Mouse (Mus musculus): ENCODE data around the gene Olfr726.

Olfr726 gene

DNA sequence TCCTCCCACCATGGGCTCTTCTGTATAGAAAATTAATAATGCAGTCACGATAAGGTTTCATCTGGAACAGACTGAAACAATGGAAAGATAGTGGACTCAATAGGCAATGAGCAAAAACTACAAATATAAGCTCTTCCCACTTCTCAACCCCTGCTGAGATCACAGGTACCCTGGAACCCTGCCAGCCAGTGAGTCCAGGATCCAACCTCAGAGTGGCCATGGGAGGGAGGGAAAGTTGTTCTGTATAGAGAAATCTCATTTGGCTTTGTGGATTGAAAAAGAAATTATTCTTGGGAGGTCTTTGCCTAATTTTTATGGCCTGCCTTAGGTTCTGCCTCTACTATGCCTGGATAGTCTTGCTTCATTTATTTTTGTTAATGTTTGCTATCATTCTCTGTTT is at the start of gene Olfr726:
Olfr726 (minus strand) TSS at position 101 of the 400 bp plus-strand sequence.
- CTCF ChIA-PET: no interaction called here

DNA sequence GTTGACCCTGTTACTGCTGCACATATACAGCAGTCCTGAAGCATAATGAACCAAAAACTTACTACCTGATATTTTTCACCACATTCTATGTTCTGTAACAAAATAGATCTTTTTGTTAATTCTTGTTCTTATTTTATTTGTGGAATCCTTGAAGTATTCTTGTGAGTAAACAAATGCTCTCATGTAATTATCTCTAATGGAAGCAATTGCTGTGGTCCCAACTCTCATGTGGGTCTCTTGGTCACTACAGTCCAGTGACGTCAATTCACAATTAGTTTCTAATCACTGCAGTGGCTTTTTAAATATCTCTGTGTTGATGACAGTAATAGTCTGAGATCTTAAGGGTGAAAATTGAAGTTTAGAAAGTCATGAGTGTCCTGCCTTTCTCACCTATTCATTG is 32.1 kb upstream of the Olfr726 start, which contains the start of gene Olfr727:
Olfr727 (plus strand) TSS at position 301 of the 400 bp plus-strand sequence.
- CTCF ChIA-PET: no interaction called here

DNA sequence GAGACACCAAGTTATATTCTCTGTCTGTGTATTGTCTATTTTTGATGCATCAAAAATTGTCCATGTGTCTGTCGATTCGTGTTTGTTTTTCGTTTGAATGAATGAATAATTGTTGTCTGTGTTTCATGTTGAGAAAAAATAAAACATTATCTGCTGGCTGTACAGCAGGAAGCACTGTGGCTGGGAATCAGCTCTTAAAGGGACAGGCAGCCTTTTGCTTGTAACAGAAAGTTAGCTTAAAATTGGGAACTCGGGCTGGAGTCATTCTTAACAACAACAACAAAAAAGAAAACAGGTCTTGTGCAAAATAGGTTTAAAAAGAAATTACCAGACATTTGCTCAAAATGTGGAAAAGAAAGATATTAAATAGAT is 28.0 kb downstream of the Olfr726 start:
- CTCF ChIA-PET: interaction anchor here (0.5 kb wide), 1 partner anchor 1381 kb away, joined by 5 read pairs; no protein-coding TSS in a partner anchor

DNA sequence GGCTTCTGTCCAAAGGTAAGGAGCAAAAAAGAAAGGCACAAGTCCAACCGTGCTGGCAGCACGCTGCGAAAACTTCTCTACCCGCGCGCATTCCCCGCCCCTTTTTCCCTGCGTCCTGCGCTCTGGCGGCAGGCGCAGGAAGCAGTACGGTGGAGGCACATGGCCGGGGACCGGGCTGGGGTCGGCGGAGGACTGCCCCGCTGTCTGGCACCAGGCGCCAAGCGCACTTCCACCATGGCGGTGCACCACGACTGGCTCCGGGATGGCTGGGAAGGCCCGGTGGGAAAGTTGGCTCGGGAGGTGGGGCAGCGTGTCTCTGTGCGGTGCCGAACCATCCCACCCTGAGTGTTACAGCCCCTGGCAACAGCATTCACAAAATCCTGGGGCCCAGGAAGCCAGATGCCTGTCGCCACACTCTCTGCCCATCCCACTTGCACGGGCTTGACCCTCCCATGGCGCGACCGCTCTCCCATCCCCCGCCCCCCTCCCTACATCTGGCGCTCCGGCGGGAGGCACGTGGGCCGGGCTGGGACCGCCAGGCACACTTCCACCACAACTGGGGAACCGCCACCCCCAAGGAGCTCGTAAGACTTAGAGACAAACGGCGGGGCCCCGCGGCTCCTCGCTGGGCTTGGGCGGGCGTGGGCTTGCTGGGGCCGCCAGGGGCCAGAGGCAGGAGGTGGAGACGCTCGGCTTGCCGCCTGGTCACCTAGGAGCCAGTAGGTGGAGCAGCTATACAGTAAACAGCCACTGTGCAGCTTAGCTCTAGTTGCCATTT is 28.6 kb downstream of the Olfr726 start:
- CTCF ChIA-PET: interaction anchor here (0.5 kb wide), 1 partner anchor 1380 kb away, joined by 5 read pairs; no protein-coding TSS in a partner anchor

DNA sequence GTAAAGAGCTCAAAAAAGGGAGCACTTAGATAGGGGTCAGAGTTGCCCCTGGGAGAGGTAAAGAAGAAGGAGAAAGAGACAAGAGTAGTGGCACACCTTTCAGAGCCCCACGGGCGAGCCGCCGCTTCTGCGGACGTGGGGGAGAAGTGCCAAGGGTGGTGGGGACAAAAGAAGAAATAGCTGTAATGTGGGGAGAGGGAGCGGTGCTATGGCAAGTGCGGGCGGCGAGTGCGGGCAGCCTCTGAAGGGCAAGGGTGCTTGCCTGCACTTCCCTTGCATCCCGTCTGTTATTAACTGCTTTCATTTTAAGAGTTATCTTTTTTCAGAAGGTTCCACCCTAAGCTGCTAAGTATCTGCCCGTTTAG is 29.2 kb downstream of the Olfr726 start:
- CTCF ChIA-PET: no interaction called here

DNA sequence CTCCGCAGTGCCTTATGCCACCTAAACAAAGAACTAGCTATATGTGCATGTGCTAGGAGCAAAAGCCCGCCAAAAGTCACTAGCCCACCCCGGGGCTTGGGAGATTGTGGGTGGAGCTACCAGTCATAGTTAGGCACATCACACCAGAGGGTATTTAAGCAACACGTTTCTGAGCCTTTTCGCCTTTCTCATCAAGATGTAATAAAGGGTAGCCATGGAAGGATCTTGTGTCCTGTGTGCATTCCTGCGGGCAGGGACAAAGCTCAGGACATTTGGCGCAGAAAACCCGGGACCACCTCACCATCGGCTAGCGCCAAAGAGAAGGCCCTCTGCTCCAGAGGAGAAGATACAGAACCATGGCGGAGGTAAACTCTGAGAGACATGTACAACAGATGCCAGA is 29.6 kb downstream of the Olfr726 start:
- CTCF ChIA-PET: no interaction called here

DNA sequence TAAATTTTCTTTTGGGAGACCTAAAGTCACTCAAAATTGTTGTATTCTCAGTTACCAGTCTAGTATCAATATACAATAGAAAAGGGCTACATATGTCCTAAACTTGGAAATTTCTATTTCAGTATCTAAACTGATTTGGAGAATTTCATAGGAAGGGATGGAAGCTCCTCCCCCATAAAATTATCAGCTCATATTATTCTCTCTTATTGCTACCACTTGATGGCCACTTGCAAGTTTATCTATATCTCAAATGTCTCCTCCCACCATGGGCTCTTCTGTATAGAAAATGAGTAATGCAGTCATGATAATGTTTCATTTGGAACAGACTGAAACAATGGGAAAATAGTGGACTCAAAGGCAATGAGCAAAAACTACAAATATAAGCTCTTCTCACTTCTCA is 50.5 kb downstream of the Olfr726 start, which contains the start of gene Olfr725:
Olfr725 (minus strand) TSS at position 101 of the 400 bp plus-strand sequence.
- CTCF ChIA-PET: no interaction called here

Data from spleen, embryonic (tissue).